Mouse (Mus musculus) bone marrow macrophage, adult 2 months (primary cell): ENCODE data around the gene Gpr171. TPM values are rescaled to one million over a fixed set of nuclear protein-coding genes. Genes with fewer than 3 reads are reported as not detected.

Experiments used
- H3K27ac ChIP-seq: 2 replicates; pipeline ENCODE4 v1.5.1; 2012; ENCODE audit warnings: low read depth, low read length; ENCODE audit not compliant: insufficient read depth
- H3K4me1 ChIP-seq: 2 replicates; pipeline ENCODE4 v1.6.1; 2012; ENCODE audit warnings: low read length; ENCODE audit not compliant: control insufficient read depth, insufficient read depth
- H3K4me3 ChIP-seq: 2 replicates; pipeline ENCODE4 v1.5.1; 2012; ENCODE audit warnings: mild to moderate bottlenecking, low read length, moderate library complexity; ENCODE audit not compliant: insufficient read depth
- CTCF ChIP-seq: IDR thresholded peaks from 2 replicates; pipeline ENCODE4 v1.5.1; 2012; ENCODE audit warnings: low read depth, mild to moderate bottlenecking, low read length, moderate library complexity
- POLR2A ChIP-seq: IDR thresholded peaks from 2 replicates; pipeline ENCODE4 v1.6.1; 2012; ENCODE audit warnings: mild to moderate bottlenecking, low read depth, low read length, borderline replicate concordance
- polyA plus RNA-seq: library from polyadenylated mRNA; stranded (reverse); fragments of >200 nt; gene quantifications from 2 replicates; pipeline ENCODE4 v1.2.4, GENCODE M21; 2012; ENCODE audit not compliant: missing spikeins, insufficient read depth, insufficient read length

Gpr171 gene
- polyA plus RNA-seq, 1 experiment: 0.98 TPM

DNA sequence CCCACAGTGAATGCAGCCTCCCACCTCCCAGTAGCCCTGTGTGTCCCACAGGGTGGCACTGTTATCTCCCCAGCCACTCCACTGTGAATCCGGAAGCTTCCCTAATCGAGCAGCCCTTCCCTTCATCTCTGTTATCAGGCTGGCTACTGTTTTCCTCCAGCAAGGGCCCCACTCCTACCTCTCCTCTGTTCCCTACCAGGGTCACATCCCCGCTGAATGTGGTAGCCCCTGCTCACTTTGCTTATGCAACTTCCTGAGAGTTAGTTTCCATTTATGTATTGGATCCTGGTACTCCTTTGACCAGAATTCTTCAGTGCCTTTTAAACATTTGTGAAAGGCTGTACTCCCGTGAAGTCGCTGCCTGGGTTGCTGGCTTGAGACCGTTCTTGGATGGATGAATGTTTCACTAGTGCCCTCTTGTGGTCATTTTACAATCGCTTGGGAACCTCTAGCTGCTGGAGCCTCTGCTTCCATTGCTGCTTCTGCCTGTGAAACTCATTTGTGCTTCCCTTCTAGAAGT lies 42.5 kb downstream of the Gpr171 start:
- TF ChIP-seq CTCF (peak; percentile 52; the same call in 1 of the 2 replicates), POLR2A (no peak)
- H3K27ac ChIP-seq: no peak overlapping the region
- no peak overlapping the region for H3K4me3 ChIP-seq
- H3K4me1 ChIP-seq: 0 out of 2 replicates have a peak, but pooled peaks cover 3% of the 10 kb centered on the region

DNA sequence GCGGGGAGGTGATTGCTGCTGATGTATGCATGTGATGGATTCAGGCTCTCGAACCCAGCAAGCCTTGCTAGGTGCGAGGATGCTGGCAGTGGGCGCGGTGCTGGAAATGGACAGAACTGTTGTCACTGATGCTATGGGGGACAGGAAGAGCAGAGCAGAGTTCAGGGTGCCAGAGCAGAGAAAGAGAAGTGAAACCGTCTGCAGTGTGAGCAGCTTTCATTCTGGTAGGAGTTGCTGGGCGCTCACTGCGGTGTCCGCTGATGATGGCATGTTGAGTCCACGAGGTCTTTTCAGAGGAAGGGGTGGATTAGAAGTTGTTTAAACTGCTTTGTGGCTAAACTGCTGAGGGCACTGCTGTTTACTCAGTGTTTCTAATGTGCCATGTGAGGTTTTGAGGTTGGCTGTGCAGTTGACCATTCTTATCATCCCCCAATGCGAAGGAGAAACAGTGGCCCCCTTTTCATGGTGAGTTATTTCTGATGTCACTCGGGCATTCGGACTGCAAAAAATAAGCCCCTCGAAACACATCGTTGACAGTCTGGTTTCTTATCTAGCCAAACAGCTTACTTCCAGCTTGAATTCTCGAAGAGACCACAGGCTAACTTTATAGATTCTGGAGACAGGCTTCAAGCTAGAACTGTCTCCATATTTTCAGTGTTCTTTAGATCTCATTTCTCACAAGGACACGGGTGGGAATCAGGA lies 46.6 kb downstream of the Gpr171 start:
- Histone ChIP-seq H3K4me3 (no peak overlapping the region), H3K4me1 (0 out of 2 replicates have a peak, but pooled peaks cover 3% of the 10 kb centered on the region), H3K27ac (no peak overlapping the region)
- no peak for TF ChIP-seq CTCF
- TF ChIP-seq POLR2A: no peak

Other genes with a start within 250 kb of the Gpr171 start
- not detected in 2 replicates for gene Clrn1, start 216.5 kb downstream of the Gpr171 start, polyA plus RNA-seq
- gene Med12l, start 96.0 kb downstream of the Gpr171 start, polyA plus RNA-seq: 0.44 and 0.49 TPM in 2 replicates
- 65.5 and 75.6 TPM in 2 replicates for gene P2ry14, start 51.8 kb upstream of the Gpr171 start, polyA plus RNA-seq
- not detected in 2 replicates for gene Gpr87, start 93.3 kb upstream of the Gpr171 start, polyA plus RNA-seq
- gene P2ry13, start 109.1 kb upstream of the Gpr171 start, polyA plus RNA-seq: 18.7 and 21.0 TPM in 2 replicates
- 34.6 and 38.6 TPM in 2 replicates for gene P2ry12, start 161.1 kb upstream of the Gpr171 start, polyA plus RNA-seq
- gene Igsf10, start 242.6 kb upstream of the Gpr171 start, polyA plus RNA-seq: not detected in 2 replicates